Mouse (Mus musculus): ENCODE results near the gene Mtln. TPM values are rescaled to one million over a fixed set of nuclear protein-coding genes. Genes with fewer than 3 reads are reported as not detected.

Gene Mtln
- total and polyA plus RNA-seq, 3 experiments: 35.4 to 51.3 (median 47.2) TPM

DNA sequence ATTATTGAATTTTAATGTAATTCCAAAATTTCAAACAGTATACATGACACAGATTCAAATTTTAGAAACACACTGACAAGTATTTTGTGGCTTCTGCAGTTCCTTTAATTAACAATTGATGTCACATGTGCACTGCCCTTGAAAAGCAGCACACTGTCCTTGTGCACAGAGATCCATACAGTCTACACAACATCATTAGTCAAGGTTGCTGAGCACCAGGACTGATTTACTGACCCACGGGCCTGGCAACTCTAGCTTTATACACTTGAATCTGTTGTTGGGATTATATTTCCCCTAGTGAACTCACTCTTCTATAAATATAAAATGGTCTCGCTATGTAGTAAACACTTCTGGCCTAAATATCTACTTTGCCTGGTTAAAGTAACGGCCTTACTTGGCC is 17.3 kb downstream of the Mtln start:
- no peak overlapping the region for H3K4me3 ChIP-seq (replicated peaks in 1 of 3; ENCODE audit: low read depth in 2 of 3, low read length in 2 of 3, poor library complexity in 1 of 3)
- H3K36me3 ChIP-seq (replicated peaks in 1 of 2; ENCODE audit: control insufficient read depth in 1 of 2, insufficient read depth in 1 of 2, low read length in 1 of 2): peaks cover 3 to 6% of the 10 kb centered on the region in 2 experiments
- no peak overlapping the region for H3K4me2 ChIP-seq (ENCODE audit: insufficient read depth, low read depth, poor library complexity, severe bottlenecking)
- H3K27me3 ChIP-seq (replicated peaks): no peaks in the 10 kb centered on the region
- H3K9ac ChIP-seq (ENCODE audit: insufficient read depth, low read depth): no peak overlapping the region
- TF ChIP-seq MYC (IDR thresholded peaks at IDR 0.05; ENCODE audit: low read depth, low read length): no peak
- TF ChIP-seq ZKSCAN1 (IDR thresholded peaks at IDR 0.05; ENCODE audit: borderline replicate concordance, low read depth, low read length): no peak
- no peak for TF ChIP-seq SMC3 (IDR thresholded peaks at IDR 0.05; ENCODE audit: low read depth, low read length)
- no peak for TF ChIP-seq TCF12 (IDR thresholded peaks at IDR 0.05; ENCODE audit: low read depth, low read length)
- no peak for TF ChIP-seq POLR2A (IDR thresholded peaks at IDR 0.05; ENCODE audit: low read depth, low read length)
- TF ChIP-seq RCOR1 (conservative IDR thresholded peaks at IDR 0.05; ENCODE audit: low read depth, low read length): no peak
- no peak for TF ChIP-seq ZMIZ1 (IDR thresholded peaks at IDR 0.05; ENCODE audit: low read depth, low read length)
- no peak overlapping the region for H3K27ac ChIP-seq (ENCODE audit: insufficient read depth, low read depth)
- no peaks in the 10 kb centered on the region for H3K9me3 ChIP-seq (replicated peaks; ENCODE audit: low read length)
- no peaks in the 10 kb centered on the region for H3K79me2 ChIP-seq (replicated peaks; ENCODE audit: control insufficient read depth, extremely low read depth, insufficient read depth, poor library complexity, severe bottlenecking)
- H3K4me1 ChIP-seq (ENCODE audit: control insufficient read depth in 1 of 2, insufficient read depth in 2 of 2): no peaks in the 10 kb centered on the region
- in situ Hi-C loops (cut with MboI; ENCODE audit: low pct_ligation_motif_present, low pct_unique_long_range_greater_than_20kb, low sequenced_read_pairs): no loop called here
- no peak for DNase-seq (ENCODE audit: extremely low read depth)
- dilution Hi-C loops (cut with MboI; ENCODE audit: extremely low pct_ligation_motif_present, extremely low pct_unique_long_range_greater_than_20kb, low sequenced_read_pairs): no loop called here

DNA sequence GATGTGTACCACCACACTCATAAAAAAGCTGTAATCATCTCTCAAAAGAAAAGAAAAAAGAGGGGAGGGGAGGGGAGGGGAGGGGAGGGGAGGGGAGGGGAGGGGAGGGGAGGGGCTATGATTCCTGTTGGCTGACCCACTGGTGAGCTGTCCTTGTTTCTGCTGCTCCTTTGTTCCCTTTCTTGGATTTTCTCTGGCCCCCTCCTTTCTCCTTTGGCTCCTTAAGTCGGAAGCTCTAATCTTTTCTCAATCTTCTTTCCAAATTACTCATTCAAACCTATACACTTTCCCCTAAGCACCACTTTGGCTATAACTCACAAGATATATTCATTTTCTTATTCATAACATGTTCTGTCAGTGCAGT is 17.7 kb downstream of the Mtln start:
- no peaks in the 10 kb centered on the region for H3K4me1 ChIP-seq (ENCODE audit: control insufficient read depth in 1 of 2, insufficient read depth in 2 of 2)
- H3K4me3 ChIP-seq (replicated peaks in 1 of 3; ENCODE audit: low read depth in 2 of 3, low read length in 2 of 3, poor library complexity in 1 of 3): no peak overlapping the region
- in situ Hi-C loops (cut with MboI; ENCODE audit: low pct_ligation_motif_present, low pct_unique_long_range_greater_than_20kb, low sequenced_read_pairs): no loop called here
- no peak overlapping the region for H3K27ac ChIP-seq (ENCODE audit: insufficient read depth, low read depth)
- H3K36me3 ChIP-seq (replicated peaks in 1 of 2; ENCODE audit: control insufficient read depth in 1 of 2, insufficient read depth in 1 of 2, low read length in 1 of 2): peaks cover 3 to 7% of the 10 kb centered on the region in 2 experiments
- no peak overlapping the region for H3K9ac ChIP-seq (ENCODE audit: insufficient read depth, low read depth)
- dilution Hi-C loops (cut with MboI; ENCODE audit: extremely low pct_ligation_motif_present, extremely low pct_unique_long_range_greater_than_20kb, low sequenced_read_pairs): no loop called here
- H3K9me3 ChIP-seq (replicated peaks; ENCODE audit: low read length): no peaks in the 10 kb centered on the region
- DNase-seq (ENCODE audit: extremely low read depth): no peak
- H3K79me2 ChIP-seq (replicated peaks; ENCODE audit: control insufficient read depth, extremely low read depth, insufficient read depth, poor library complexity, severe bottlenecking): no peaks in the 10 kb centered on the region
- no peaks in the 10 kb centered on the region for H3K27me3 ChIP-seq (replicated peaks)
- H3K4me2 ChIP-seq (ENCODE audit: insufficient read depth, low read depth, poor library complexity, severe bottlenecking): no peak overlapping the region
- TF ChIP-seq IRF4 (IDR thresholded peaks at IDR 0.05; ENCODE audit: low read depth, low read length): no peak
- TF ChIP-seq ELF1 (IDR thresholded peaks at IDR 0.05; ENCODE audit: low read depth, low read length): no peak
- TF ChIP-seq MAZ (IDR thresholded peaks at IDR 0.05; ENCODE audit: low read depth, low read length): no peak
- TF ChIP-seq ZMIZ1 (IDR thresholded peaks at IDR 0.05; ENCODE audit: low read depth, low read length): no peak
- no peak for TF ChIP-seq MAFK (IDR thresholded peaks at IDR 0.05; ENCODE audit: insufficient replicate concordance, low read length)
- no peak for TF ChIP-seq JUN (IDR thresholded peaks at IDR 0.05; ENCODE audit: insufficient read depth, low read depth, low read length)
- no peak for TF ChIP-seq RCOR1 (conservative IDR thresholded peaks at IDR 0.05; ENCODE audit: low read depth, low read length)
- TF ChIP-seq CTCF (conservative IDR thresholded peaks at IDR 0.05 in 1 of 2, IDR thresholded peaks at IDR 0.05 in 1 of 2; ENCODE audit: low read depth in 2 of 2, low read length in 2 of 2): no peak
- TF ChIP-seq KAT2A (IDR thresholded peaks at IDR 0.05; ENCODE audit: insufficient replicate concordance, low read length): no peak
- TF ChIP-seq ZKSCAN1 (IDR thresholded peaks at IDR 0.05; ENCODE audit: borderline replicate concordance, low read depth, low read length): no peak
- TF ChIP-seq ETS1 (conservative IDR thresholded peaks at IDR 0.05; ENCODE audit: low read depth, low read length): no peak
- TF ChIP-seq TCF12 (IDR thresholded peaks at IDR 0.05; ENCODE audit: low read depth, low read length): no peak
- TF ChIP-seq EP300 (IDR thresholded peaks at IDR 0.05; ENCODE audit: low read length): no peak
- TF ChIP-seq TBP (conservative IDR thresholded peaks at IDR 0.05; ENCODE audit: low read depth, low read length): no peak
- TF ChIP-seq GABPA (IDR thresholded peaks at IDR 0.05; ENCODE audit: insufficient replicate concordance, low read depth, low read length): no peak
- TF ChIP-seq SMC3 (IDR thresholded peaks at IDR 0.05; ENCODE audit: low read depth, low read length): no peak
- no peak for TF ChIP-seq MXI1 (IDR thresholded peaks at IDR 0.05; ENCODE audit: low read depth, low read length)
- TF ChIP-seq POLR2AphosphoS2 (IDR thresholded peaks at IDR 0.05; ENCODE audit: low read depth, low read length): no peak
